Mouse (Mus musculus) ZHBTc4 (cell line): ENCODE data around the gene Neurl3.
A peak's percentile ranks its signal among the peaks of the same experiment; 100 is the strongest.

Source experiments
- DNase-seq: peaks from one replicate; pipeline ENCODE4 v3.0.0-alpha.2; 2011; ENCODE audit warnings: low read depth, low spot score

Neurl3 gene

DNA sequence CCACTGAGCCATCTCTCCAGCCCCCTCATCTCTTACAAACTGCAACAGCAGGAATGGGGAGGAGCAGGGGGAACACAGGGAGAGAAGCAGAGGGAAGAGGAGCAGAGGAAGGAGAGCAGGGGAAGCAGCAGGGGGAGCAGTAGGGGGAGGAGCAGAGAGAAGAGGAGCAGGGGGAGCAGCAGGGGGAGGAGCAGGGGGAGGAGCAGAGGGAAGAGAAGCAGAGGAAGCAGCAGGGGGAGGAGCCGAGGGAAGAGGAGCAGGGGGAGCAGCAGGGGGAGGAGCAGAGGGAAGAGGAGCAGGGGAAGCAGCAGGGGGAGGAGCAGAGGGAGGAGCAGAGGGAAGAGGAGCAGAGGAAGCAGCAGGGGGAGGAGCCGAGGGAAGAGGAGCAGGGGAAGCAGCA, 15.8 kb downstream of the Neurl3 start:
- DNase-seq = no peak

DNA sequence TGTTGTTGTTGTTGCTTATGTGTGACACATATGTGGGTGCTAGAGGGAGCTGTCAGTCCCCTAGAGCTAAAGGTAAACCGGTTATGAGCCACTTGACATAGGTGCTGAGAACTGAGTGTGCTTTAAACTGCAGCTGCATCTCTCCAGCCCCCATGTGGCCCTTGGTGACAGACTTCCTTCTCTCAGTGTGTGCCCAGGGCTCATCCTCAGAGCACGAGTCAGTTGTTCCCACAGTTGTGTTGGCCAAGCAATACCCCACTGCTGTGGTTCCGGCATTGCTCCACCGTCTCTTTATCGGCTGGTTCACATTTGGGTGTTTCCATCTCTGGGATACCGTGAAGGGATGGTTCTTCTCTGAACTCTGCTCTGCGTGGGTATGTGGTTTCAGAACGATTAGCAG, 17.2 kb downstream of the Neurl3 start:
- no peak for DNase-seq

DNA sequence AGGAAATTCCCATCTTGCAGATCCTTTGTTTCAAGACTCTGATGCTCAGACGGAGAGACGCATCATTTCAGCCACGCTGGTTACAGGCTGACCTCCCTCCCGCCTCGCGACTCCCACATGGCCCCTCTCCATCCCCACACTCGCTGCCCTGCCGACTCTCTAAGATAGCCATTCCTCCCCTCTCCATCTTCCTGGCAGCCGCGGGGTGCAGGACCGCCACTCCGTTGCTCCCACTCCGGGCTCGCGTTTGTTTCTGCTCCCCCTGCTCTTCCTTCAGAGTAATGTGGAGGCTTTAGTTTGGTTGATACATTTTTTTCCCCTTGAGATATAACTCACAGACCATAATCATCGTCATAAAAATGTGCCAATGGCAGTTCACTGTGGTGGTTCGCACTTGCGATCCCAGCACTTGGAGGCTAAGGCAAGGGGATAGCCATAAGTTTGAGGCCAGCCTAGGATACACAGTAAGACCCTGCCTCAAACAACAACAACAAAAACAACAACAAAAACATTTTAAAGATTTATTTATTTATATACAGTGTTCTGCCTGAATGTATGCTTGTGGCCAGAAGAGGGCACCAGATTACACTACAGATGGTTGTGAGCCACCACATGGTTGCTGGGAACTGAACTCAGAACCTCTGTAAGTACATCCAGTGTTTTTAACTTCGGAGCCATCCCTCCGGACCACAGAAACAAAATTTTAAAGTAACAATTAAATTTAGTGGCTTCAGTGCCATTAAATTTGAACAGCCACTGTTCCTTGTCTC, 18.4 kb downstream of the Neurl3 start:
- no peak for DNase-seq

DNA sequence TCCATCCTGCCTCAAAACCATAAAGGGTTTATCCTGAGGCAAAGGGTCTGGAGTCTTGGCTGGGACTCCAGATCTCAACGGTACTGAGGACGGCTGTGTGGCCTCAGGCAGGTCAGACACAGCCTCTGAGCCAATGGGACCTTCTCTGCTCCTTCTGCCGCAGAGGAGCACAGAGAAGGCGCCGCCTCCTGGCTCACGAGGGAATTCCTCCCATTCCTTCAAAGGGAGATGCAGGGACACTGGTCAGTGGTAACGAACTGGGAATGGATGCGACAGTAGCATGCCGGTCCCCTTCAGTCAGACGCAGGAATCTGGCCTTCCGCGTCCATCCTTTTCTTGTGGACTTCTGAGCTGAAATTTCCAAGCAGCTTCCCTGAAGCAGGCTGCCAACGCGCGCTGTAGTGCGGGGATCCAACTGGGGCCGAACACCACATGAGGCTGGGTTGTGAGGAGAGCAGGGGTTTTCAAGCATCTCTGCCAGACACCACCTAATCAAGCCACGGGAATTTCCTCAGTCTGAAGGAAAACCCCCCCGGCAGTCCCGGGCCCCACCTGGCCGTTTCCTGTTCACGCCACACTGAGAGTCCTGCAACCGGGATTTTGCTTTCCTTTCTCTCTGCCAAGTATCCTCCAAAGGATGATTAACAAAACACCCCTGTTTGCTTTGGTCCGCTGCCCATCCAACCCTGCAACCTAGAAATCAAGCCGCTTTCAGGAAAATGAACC, 19.7 kb downstream of the Neurl3 start:
- DNase-seq = peak; percentile 87

DNA sequence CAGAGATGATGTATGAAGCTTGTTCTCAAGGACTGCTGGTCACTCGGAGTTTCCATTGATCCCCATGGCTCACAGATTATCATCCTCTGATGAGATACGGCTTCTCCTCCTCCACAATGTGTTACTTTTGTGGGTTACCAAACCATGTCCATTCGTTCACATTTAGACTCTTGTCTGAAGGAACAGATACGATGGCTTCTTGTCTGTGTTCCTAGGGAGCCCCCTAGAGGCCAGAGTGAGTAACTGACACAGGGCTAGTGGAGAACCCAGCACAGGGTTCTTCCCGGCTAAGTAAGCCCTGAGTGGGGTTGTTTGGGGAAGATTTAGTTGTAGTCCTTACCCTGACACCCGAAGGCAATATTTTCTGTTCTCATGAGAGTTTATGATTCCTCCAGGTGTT, 21.7 kb downstream of the Neurl3 start:
- peak; percentile 89 for DNase-seq

DNA sequence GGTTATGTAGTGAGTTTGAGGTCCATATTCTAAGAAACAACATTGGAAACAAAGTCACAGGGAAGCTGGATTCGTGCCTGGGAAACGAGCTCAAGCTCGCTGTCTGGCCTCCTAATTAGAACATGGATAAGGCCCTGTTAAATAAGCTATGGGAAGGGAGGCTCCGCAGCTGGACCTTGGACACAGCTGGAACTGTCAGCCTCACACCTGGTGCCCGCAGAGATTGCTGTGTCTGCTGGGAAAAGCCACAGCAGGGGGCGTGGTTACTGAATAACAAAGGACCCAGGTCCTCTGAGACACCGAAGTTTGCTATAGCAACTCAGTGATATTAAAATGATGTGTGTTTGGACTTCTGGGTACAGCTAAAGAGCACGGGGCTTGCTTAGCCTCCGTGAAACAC, 23.1 kb downstream of the Neurl3 start:
- DNase-seq = peak; percentile 85

DNA sequence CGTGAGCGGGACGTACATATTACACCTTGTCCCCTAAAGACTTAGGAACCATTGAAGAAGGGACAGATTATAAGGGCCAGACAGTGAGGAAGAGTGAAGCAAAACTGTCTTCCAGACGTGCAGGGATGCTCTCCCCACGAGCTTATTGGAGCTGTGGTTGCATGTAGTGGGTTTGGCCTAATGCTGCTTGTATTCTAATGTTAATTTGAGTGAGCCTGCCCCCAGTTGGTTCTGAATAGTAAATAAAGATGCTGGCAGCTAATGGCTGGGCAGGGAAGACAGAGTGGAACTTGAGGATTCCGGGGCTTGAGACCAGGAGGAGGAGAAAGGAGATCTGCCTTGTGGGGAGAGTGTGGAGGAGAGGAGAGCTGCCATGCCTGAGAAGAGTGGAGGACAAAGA, 27.8 kb downstream of the Neurl3 start:
- DNase-seq = peak; percentile 62

DNA sequence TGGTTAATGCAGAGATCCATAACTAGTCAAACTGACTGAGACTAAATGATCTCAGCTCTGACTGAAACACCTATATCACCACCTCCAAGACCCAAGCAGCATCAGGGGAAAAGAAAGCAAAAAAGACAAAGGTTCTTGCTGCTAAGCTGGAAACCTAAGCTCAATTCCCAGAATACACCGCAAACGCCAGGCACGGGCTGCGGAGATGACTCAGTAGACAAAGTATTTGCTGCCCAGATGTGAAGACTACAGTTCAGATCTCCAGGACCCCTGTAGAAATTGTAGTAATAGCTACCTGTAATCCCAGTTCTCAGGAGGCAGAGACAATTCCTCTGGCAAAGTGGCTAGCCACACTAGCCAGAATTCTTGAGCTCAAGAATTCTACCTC, 29.7 kb downstream of the Neurl3 start:
- no peak for DNase-seq

DNA sequence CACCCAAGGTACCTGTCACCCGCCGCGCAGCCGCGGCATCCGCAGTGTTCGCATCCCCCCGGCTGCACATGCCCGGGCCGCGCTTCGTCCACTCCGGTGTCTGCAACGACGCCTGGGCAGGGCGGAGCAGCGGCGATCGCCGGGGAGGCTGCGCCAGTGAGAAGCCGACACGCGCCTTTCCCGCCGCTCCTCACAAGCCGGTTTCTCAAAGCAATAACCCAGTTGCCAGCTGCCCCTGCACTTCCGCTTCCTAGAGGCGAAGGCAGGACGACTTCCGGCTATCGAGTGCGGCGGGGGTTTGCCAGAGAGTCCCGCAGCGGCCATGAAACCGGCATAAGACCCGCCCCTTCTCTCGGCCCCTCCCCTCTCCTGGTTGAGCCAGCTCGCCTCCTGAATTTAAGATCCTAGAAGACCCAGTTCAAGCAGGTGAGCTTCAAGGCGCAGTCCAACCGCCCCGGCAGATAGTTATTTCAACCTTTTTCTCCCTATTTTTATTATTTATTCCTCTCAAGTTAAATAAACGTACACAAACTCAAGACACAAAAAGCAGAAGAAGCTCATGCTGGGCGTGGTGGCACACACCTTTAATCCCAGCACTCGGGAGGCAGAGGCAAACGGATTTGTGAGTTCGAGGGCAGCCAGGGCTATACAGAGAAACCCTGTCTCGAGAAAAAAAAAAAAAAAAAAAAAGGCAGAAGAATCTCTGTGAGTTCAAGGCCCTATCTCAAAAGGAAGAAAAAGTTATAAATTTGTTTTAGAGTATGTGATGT, 30.2 kb downstream of the Neurl3 start, which contains the start of gene Uggt1:
TSS of gene Uggt1 (minus strand) at position 663 of the 770 bp plus-strand sequence.
- DNase-seq = peak; percentile 98

DNA sequence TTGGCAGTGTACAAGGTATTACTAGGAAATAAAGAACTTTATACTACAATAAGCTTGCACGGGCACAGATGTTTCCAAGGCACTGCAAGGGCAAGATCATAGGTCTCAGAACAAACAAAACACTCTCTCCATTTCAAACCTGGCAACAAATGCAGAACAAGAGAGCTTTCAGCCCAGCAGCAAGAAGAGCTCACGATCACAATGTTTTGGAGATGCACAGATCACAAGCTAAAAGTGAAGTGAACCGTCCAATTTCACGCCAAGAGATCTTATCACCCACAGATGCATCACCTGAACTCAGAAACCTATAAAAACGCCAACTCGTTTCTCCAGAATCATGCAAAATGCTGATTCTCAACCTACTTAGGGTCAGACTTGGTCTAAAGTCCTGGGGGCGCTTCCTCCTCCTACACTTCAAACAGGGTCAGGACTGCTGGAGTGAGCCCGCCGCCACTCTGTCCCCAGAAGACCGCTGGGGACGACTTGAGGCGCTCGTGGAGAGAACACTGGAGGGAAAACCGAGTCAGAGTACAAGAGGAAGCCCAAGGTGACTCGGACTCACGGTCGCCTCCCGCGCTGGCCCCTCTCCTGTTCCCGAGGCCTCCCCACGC, 30.9 kb downstream of the Neurl3 start:
- DNase-seq = no peak

DNA sequence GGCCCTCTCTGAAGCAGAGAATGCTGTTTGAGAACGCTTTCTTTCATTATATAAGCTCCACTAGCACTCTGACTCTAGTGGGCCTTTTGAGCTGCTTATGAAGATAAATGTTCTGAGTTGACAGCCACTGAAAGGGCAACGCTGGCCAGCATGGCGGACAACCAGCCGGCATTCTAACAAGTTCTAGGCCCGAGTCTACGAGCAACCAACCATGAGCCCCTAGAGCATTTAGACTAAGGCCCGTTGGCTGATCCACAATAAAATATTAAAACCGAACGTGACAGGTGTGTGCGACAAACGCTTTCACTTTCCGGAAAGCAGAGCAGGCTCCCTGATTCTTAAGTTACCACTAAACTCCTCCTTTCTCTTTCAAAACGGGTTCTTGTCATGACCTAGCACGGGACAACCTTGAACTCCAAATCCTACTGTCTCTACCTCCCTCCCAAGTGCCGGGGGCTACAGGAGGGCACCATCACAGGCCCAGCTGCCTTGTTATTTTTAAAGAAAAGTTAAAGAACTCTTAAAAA, 32.5 kb downstream of the Neurl3 start:
- DNase-seq = no peak

DNA sequence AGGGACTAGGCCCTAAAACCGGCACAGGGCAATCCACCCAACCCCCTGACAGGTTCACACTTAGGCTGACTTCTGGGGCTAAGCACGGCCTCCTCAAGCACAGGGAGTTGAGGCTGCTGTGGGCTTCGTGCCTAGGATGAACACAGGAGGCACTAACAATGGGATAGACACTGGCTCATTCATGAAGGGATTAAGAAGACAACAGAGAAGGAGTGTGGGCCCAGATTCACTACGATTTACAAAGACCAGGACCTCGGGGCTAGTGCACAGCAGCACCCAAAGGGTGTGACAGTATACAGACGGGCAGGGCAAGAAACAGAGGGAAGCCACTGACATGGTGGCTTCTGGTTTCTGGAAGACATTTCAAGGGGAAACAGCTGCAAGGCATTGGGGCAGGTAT, 34.3 kb downstream of the Neurl3 start:
- DNase-seq = peak; percentile 85

DNA sequence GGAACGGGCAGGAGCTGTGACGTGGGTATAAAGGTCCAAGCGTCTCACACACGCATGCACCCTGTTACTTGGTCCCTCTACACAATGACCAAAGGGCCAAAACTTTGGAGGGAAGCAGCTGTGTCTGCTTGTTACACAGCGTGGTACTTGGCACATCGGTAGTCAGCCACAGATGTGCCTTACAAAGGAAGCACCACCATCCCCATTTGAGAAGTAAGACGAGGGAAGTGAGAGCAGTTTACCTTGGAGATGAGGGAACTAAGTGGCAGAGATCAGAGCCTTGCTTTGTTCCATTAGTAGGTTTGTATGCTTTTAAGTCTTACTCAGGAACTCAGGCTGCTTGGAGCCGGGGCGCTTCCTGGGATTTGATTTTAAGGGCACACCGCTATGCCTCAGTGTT, 35.1 kb downstream of the Neurl3 start:
- no peak for DNase-seq

DNA sequence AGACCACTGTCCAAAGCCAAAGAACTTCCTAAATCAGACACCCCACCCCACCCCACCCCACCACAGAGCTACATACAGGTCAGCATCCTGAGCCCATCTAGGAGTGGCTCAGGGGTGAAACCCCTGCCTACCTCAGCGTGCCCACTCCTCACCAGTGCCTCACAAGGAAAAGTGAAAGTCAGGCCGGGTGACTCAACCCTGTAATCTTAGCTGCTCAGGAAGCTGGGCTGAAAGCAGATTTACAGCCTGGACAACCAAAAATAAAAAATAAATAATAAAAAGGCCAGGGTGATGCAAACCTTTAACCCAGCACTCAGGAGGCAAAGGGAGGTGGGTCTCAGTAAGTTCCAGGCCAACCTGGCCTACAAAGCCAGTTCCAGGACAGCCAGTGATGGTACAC, 38.6 kb downstream of the Neurl3 start:
- no peak for DNase-seq

DNA sequence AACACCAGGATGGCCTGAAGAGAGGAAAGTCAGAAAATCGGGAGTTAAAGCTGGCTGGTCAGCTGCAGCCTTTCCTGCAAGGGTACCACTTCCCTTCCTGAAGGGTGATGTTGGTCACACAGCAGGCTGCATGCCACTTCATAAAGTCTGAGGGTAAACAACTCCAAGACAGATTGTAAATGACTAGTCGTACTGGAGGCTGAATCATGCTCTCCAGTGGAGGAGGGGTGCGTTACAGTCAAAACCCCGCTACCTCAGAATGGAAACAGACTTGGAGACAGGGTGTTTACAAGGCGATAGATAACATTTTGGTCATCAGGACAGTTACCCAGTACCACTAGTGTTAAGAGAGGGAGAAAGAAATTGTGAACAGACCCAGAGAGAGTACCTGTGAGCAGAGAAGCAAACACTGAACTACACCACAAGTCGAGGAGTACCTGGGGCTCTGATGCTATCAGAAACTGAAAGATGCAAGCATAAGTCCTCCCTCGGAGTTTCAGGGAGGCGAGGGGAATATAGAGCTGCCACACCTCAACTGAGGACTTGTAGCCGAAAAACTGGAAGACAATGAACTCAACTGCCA, 39.3 kb downstream of the Neurl3 start:
- no peak for DNase-seq

DNA sequence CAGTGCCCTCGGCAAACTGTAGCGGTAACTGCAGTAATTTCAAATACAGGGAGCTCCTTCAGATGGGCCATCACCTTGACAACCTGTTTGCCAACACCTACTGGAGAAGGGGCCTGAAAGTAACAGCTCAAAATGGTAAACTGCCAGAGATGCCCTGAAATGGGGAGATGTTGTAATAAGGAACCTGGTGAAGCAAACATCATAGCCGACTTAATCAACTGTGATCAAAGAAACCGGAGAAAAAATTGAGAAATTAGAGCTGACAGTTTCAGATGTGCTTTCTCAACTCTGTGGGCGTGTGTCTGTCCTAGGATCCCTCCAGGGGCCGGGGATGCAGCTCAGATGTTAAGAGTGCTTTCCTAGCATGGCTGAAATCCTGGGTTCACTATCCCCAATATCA, 41.3 kb downstream of the Neurl3 start:
- DNase-seq = no peak

DNA sequence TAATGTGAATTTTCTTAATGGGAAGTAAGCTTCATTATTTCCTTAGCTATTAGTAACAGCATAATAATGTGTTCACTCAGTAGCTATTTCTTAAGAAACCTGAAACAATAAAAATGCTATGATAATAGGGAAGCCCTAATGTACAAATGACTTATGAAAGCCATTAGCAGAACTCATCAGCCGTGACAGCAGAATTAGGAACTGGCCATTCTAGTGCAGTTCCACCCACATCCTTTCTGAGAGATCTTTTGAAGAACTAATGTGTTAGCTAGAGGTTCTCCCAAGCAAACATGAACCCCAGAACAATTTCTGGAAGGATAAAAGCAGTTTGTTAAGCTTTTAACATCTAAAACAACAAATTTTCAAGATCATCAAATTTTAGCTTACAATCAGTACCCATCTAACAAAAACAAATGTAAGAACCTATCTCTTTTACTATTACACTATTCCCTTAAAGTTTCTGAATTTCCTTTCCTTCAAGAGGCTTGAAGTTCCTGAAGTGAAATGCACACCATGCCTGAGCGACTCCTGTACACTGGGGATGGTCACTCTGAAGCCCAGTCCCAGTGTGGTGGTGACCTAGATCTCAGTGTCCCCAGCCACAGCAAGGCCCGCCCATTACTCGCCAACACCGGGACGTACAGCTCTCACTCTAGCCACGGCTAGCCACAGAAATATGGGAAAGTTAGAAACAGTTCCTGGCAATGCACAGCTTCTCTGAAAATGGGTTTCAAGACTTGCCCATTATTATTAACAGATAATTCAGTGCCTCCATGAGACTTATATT, 43.4 kb downstream of the Neurl3 start:
- no peak for DNase-seq

DNA sequence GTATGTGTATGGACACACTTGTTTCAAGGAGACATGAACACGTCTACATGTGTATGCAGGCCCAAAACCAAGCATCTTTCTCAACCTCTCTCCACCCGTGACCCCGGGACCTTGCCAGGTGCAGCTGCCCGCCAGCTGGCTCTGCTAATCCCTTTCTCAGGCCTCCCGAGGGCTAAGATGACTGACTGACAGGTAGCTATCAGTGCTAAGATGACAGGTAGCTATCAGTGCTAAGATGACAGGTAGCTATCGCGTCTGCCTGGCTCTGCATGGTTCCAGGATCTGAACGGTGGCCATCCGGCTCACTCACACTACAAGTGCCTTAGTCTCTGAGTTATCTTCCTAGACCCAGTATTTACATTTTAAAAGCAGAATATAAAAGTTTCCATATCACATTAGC, 46.0 kb downstream of the Neurl3 start:
- no peak for DNase-seq

DNA sequence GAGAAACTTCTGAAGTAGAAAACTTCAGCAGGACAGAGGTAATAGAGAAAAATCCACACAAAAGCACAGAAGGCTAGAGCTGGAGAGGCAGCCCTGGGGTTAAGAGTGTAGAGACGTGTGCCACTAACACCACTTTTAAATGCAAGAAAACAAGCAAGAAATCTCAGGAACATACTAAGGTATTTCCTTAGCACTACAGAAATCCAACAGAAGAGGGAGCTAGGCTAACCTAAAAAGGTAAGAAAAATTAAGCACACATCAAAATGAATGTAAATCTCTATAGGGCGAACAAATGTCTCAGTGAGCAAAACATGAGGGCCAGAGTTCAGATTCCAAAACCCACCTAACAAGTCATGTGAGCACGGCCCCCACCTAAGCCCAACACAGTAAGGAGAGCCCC, 49.8 kb downstream of the Neurl3 start:
- DNase-seq = peak; percentile 15
